Mouse (Mus musculus): Measurements from ENCODE around the gene Pacs2.

Pacs2 gene

DNA sequence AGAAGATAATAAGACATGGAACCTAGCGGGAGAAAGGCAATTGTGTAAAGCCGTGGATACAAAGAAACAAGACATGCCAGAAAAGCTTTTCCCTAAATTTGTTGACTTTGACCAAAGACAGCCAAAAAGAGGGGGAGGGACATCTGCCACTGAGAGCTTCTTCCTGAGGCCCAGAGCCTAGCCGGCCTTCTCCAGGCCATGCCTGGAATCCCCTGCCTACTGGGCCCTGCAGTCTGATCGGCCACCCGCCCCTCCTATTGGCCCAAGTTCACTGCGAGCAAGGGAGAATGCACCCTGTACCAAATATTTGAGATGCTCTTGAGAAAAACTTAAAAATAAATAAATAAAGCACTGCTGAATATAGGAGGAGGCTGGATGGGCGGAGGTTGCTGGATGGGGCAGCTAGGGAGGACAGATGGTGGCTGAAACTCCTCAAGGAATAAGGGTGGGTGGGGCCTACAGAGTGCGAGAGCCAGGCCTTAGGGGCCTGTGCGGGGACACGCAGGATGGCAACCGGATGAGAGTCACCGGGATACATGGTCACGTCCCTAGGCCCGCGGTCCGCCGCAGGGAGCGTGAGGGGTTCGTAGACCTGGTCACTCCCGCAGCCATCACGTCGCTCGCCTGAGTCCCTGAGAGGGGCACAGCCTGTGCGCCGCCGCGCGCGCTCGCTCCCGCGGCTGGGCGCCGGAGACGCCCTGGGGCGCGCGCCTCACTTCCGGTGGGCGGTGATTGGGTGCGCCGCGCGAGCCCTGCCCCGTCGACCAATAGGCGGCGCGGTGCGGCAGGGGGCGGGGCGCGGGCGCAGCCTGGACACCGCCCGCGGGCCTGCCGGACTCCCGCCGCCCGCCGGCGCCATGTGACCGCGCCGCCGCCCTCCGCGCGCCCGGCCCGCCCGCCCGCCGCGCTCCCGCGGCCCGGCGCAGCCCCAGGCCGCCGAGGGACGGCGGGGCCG is at the start of gene Pacs2:
Pacs2 (plus strand) TSS at position 905 of the 955 bp plus-strand sequence.
- peak; percentile 98 for DNase-seq

DNA sequence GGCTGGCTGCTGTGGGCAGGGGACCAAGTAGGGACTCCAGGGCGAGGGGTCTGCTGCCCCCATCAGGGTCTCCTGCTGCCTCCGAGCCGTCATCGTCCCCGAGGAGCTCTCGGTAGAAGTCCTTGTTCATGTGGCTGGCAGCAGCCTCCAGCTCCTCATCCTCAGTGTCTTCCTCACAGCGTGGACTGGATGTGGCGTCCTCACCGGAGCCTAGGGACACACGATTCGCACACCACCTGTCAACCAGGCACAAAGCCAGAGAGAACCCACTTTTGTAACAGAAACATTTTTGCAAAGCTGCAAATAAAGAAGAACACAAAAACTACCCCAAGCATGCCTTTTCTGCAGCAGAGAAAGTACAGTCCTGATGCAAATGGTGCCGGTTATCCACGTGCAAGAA is 48.5 kb upstream of the Pacs2 start:
- peak in 1 of 2 experiments; percentile 33 for DNase-seq

DNA sequence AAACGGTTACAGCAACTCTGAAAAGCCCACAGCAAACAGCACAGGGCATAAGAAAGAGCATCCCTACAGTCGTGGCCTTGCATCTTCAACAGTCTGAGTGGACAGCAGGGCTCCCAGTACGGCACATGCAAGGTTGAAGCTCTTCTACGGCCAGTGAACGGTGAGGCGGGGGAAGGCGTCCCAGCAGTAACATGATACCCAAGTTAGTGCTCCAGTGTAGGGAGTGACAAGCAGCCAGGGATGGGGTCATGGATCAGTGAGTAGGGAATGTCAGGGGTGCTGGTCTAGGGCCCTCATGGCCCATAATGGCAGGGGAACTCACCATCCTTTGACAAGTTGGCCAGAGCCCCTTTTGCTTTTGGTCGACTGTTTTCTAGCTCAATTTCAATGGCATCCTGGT is 45.4 kb upstream of the Pacs2 start:
- DNase-seq = no peak

- DNase-seq = no peak
Measured at GRCm38 (mm10) chr12:112969616-112970015, 44.7 kb upstream of the Pacs2 start.

DNA sequence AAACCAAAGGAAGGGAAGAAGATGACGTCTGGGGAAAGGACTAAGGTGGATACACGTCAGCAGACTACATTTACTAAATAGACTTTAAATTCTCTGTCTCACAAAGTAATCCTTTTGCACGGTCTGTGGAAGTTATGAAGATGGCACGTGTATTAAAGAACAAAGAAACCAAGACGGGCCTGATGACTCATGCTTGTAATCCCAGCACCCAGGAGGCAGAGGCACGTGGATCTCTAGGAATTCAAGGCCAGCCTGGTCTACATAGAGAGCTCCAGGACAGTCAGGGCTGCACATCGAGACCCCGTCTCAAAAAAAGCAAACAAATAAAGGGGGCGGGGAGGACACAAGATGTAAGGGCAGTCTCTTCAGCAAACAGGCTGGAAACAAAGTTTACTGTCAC is 39.6 kb upstream of the Pacs2 start:
- DNase-seq = no peak

DNA sequence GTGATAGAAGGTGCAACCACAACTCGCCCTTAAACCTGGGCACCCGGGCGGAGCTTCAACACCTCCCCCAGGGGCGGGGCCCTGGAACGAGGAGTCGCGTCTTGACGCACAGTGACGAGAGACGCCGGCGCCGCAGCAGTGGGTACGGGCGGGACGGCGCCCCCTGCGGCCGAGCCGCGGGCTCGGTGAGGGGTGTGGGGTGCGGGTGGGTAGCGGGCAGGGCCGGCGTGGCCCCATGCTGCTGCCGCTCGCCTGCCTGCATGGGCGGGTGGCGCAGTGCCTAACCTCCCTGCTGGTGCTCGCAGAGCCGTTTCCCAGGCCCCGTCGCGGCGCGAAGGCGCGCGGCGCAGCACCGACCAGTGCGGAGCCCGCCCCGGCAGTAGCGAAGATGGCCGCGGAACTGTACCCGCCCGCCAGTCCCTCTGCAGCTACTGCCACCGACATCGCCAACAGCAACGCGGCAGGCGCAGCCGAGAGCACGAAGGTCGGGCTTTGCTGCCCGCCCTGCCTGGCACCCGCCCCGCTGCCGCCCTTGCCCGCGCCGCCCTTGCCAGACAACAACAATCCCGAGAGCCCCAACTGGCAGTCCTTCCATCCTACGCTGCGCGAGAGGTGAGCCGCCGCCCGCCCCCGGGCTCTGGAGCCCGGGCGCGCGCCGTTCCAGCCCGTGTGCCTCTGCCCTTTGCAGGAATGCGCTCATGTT is 37.8 kb upstream of the Pacs2 start, which contains the start of gene Btbd6:
Btbd6 (plus strand) TSS at position 112 of the 703 bp plus-strand sequence.
- DNase-seq = peak; percentile 95 to 96

DNA sequence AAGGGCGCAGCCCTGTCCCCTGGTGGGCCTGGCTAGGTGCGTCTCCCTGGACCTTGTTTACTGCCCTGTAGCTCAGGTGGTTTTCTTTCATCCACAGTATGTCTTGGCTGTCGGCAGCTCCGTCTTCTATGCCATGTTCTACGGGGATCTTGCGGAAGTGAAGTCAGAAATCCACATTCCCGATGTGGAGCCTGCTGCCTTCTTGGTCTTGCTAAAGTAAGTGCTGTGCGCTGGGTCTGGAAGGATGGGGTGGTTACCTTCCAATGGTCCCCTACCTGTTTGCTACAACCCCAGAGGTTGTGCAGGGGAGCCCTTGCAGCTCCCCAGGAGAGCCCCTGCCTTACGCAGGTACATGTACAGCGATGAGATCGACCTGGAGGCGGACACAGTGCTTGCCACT is 37.2 kb upstream of the Pacs2 start:
- DNase-seq = no peak

- DNase-seq = no peak
Measured at GRCm38 (mm10) chr12:112982031-112982430, 32.3 kb upstream of the Pacs2 start.

DNA sequence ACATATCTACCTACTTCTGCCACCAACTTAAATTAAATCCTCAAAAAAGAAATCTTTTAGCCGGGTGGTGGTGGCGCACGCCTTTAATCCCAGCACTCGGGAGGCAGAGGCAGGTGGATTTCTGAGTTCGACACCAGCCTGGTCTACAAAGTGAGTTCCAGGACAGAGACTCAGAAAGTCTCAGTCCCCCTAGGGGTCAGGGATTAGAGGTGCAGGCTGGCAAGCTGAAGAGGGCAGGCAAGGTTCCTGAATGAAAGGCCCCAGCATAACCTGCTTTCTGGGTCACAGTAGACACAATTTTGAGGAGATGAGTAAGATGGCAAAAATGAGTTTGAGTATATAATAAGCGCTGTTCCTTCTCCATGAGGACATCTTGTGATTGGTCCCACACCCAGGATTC is 29.0 kb upstream of the Pacs2 start:
- peak in 1 of 2 experiments; percentile 38 for DNase-seq

DNA sequence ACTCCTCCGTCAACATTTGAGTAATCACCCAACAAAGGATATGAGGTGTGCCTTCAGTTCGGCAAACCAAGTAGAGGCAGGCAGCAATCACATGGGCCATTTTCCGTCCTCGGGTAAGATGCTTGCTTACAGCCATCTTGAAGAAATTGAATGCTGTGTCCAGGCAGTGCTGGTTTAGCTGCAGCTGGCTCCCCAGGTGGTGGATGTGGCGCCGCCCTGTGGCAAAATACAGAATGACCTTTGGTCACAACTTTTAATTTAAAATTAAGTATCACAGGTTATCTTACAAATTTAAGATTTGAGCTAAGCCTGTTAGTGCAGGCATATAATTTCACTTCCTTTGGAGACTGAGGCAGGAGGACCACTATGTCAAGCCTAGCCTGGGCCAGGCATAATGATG is 26.4 kb upstream of the Pacs2 start:
- DNase-seq = peak; percentile 34 to 49

DNA sequence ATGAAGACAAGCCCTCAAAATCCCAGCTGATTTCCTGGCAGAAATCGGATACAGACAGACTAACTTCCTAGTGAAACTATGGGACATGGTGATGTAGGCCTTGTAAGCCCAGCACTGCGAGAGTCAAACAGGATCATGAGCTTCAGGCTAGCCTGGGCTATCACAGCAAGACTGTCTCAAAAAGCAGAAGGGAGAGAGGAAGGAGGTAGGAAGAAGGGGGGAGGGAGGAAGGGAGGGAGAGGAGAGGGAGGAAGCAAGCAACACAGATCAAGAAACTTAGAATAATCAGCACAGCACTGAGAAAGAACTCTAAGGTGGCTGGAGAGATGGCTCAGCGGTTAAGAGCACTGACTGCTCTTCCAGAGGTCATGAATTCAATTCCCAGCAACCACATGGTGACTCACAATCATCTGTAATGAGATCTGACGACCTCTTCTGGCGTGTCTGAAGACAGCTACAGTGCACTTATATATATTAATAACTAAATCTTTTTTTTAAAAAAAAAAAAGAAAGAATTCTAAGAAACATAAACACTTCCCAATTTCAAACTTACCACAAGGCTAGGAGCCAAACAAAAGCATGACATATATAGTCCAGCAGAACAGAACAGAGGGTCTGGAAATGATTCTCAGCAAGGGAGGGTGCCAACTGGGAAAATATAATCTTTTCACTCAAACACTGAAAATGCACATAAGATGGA is 23.5 kb upstream of the Pacs2 start:
- DNase-seq = no peak

- DNase-seq = no peak
Measured at GRCm38 (mm10) chr12:112991444-112991843, 22.9 kb upstream of the Pacs2 start.

GRCm38 (mm10) chr12:112994153-112994552 is 20.2 kb upstream of the Pacs2 start:
- no peak for DNase-seq

- no peak for DNase-seq
Measured at GRCm38 (mm10) chr12:112999569-113000293, 14.6 kb upstream of the Pacs2 start.

DNA sequence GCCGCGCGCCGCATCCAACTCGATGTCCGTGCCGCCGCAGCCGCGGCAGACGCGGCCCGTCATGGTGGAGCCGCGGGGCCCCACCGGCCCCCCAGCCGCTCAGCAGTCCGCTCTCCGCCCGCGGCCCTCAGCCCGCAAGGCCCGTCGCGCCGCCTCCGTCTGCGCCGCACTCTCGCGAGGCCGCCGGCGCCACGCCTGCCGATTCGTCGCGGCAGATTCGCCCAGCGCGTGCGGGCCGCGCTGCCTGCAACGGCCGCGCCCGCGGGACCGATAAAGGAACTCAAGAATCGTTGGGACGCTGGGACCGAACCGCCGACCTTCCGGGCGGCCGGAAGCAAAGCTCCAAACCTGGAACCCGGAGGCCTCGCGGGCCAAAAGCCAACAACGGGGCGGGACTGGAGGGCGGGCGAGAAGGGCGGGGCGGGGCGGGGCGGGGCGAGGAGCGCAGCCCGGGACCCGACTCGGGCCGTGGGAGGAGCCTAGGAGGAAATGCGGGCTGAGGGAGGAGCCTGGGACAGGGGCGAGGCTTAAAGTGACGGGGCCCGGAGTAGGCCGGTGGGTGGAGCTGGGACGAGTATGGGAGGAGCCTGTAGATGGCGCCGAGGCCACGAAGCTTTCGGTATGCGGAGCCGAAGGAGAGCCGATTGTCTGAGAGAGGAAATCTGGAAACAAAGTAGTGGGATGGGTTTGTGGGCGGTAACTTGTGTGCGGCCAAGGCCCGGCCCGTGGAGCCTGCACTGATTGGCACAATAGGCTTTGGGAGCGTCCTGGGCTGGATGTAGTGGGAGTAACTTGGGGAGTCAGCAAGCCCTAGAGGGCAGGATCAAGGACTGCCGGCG is 13.8 kb upstream of the Pacs2 start, which contains the start of gene Brf1:
Brf1 (minus strand) TSS at position 411 of the 839 bp plus-strand sequence.
- DNase-seq = peak; percentile 98 to 99

GRCm38 (mm10) chr12:113001133-113001474 is 13.2 kb upstream of the Pacs2 start:
- no peak for DNase-seq

DNA sequence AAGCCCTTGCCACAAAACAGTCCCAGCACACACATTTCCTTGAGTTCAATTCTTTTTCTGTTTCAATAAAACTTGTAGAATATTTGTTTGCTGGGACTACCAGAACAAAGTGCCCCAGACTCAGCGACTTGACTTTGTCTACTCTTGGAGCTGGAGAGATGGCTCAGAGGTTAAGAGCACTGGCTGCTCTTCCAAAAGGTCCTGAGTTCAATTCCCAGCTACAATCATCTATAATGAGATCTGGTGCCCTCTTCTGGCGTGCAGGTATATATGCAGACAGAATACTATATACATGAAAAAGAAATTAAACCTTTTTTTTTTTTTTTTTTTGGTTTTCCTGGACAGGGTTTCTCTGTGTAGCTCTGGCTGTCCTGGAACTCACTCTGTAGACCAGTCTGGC is 11.6 kb upstream of the Pacs2 start:
- DNase-seq = no peak

DNA sequence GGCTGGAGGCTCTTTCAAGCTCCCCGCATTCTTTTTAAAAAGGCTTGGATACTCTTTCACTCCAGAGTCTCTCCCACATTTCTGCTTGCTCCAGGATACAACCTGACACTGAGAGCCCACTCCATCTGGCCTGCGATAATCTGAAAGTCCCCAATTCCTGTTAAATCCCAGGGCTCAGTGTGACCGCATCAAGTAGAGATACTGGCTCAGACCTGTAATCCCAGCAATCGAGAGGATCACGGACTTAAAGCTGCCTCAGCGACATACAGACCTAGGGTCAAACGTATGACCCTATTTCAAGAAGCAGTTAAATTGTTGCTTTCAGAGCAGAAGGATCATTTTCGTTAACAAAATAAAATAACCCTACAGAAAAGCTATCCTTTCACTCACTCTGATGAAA is 10.3 kb upstream of the Pacs2 start:
- DNase-seq = no peak

GRCm38 (mm10) chr12:113004993-113005392 is 9.3 kb upstream of the Pacs2 start:
- peak; percentile 78 to 84 for DNase-seq

- DNase-seq = peak; percentile 81 to 87
Measured at GRCm38 (mm10) chr12:113011702-113012360, 2.5 kb upstream of the Pacs2 start.

DNA sequence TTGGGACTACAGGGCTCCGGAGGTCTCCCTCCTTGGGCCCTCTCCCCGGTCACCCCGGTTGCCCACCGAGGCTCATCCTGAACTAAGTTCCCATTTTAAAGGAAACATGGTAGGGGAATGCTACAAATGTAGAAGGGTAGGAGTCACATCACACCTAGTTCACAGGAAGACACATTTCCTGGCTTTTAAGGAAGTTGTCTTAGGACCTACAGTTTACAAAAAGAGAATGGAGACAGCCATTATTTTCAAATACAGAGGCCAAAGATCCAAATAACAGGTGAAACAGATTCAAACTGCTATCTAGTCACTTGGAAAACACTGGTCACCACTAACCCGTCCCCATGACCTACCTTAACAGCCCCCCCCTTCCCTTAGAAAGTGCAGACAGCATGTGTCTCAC is 1.9 kb upstream of the Pacs2 start:
- no peak for DNase-seq

Measured in cerebellum, postnatal 10 days (tissue).